Mouse (Mus musculus) bone marrow, adult 2 months (tissue): Measurements from ENCODE around the gene Gcnt1.

ENCODE experiments used
- CTCF ChIP-seq: fragments of 200-500 bp; IDR thresholded peaks from 2 replicates; pipeline ENCODE4 v1.5.1; 2011; ENCODE audit warnings: low read length, control low read depth; ENCODE audit not compliant: control insufficient read depth, insufficient read depth
- POLR2A ChIP-seq: fragments of 200-500 bp; IDR thresholded peaks from 2 replicates; pipeline ENCODE4 v1.6.1; 2011; ENCODE audit warnings: low read depth, mild to moderate bottlenecking, control low read depth, low read length, borderline replicate concordance; ENCODE audit not compliant: control insufficient read depth

- TF ChIP-seq POLR2A: no peak
- TF ChIP-seq CTCF: no peak
These were observed 78.5 kb downstream of the Gcnt1 start for GRCm38 (mm10) chr19:17294136-17294535.
